ENCODE assay signal across 9 mouse cellular contexts in the genomic region with DNA sequence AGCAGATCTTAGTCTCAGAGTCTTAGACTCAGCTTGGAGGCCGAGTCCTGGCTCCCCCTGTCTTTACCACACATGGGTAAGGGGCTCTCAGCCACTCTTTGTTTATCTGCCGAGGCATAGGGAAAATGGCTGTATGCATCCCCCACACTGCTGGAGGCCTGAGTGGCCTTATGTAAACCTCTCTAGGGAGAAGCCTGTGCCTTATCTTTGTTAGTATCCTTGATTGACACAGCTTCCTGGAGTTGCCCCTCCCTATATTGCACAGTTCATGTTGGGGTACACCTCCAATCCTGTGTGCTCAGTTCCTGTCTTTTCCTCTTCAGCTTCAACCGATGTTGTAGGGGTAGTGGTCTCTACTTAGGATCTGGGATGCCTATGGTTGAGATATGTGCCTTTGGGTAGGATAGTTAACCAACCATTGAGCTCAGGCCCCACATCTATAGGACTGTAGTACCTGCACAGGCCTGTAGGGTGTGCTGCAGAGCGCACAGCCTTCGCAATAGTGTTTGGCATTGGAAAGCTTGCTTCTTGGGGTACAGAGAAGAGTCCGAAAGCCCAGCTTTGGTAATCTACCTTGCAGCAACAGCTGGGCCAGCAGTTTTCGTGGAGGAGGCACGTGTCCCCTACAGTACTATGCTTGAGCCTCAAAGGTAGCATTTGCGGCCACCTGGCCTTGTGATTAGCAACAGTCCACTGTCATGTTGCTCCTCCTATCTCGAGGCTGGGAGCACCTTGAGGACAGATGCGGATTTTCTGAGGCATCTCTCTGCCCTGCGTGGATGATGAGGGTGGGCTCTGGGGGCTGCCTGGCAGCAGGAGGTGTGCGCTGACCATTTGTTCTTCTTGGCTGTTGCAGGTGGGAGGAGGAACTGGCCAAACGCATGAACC. TPM values are rescaled to one million over a fixed set of nuclear protein-coding genes. Genes with fewer than 3 reads are reported as not detected.
DNase-seq lines count a peak whose midpoint lies in the region; ATAC-seq lines count a peak whose summit lies in the region.
"Had no signal": no experiment of that assay in that cellular context is flagged by ENCODE, and none has a peak within 500 bp of the region (broad histone marks: within the 10 kb centered on the region; RNA-seq: fewer than 3 reads in every experiment).

Gene Gm21969, plus strand, starts transcription at position 830 of the 888 bp plus-strand sequence.

- 0 out of 2 replicates have a peak within 1 kb of the TSS, but pooled peaks have one; percentile 55 for H3K27ac ChIP-seq in neural tube, embryonic 11.5 days (ENCODE audit: low read depth, low read length)
- peak within 1 kb of the TSS; percentile 61 for H3K27ac ChIP-seq in liver, embryonic 11.5 days (ENCODE audit: low read depth, low read length)
- H3K27ac ChIP-seq in neural tube, embryonic 15.5 days (replicated peaks) = peak within 1 kb of the TSS; percentile 38; the same call in 1 of the 2 replicates

- no peak within 1 kb of the TSS for H3K4me2 ChIP-seq in neural tube, embryonic 11.5 days (ENCODE audit: low read depth)
- H3K4me2 ChIP-seq in liver, embryonic 11.5 days = no peak within 1 kb of the TSS
- H3K4me2 ChIP-seq in neural tube, embryonic 15.5 days = no peak within 1 kb of the TSS

- H3K9me3 ChIP-seq in neural tube, embryonic 11.5 days (ENCODE audit: control insufficient read depth, low read length) = no peaks in the 10 kb centered on the region
- H3K9me3 ChIP-seq in liver, embryonic 11.5 days (ENCODE audit: control insufficient read depth, low read length) = no peaks in the 10 kb centered on the region
- H3K9me3 ChIP-seq in neural tube, embryonic 15.5 days (replicated peaks) = no peaks in the 10 kb centered on the region

- no peak within 1 kb of the TSS for H3K4me3 ChIP-seq in neural tube, embryonic 11.5 days (ENCODE audit: low read depth, low read length)
- H3K4me3 ChIP-seq in liver, embryonic 11.5 days (ENCODE audit: low read depth, low read length) = no peak within 1 kb of the TSS
- H3K4me3 ChIP-seq in neural tube, embryonic 15.5 days (replicated peaks) = no peak within 1 kb of the TSS

- peaks cover under 1% of the 10 kb centered on the region; the same call in 1 of the 2 replicates for H3K36me3 ChIP-seq in neural tube, embryonic 11.5 days (ENCODE audit: control insufficient read depth, insufficient read depth, low read length)
- peaks cover 7% of the 10 kb centered on the region for H3K36me3 ChIP-seq in liver, embryonic 11.5 days (ENCODE audit: control insufficient read depth, insufficient read depth, low read length)
- peaks cover 31% of the 10 kb centered on the region for H3K36me3 ChIP-seq in neural tube, embryonic 15.5 days

- peak; percentile 66 for DNase-seq in neural tube, embryonic 11.5 days (ENCODE audit: low spot score)
- DNase-seq in neural tube, embryonic 10.5 days (ENCODE audit: extremely low spot score, low spot score) = no peak
- DNase-seq in ZHBTc4 (ENCODE audit: low read depth, low spot score) = peak; percentile 80
- DNase-seq in embryo, embryonic 9.5 days (ENCODE audit: extremely low spot score) = peak; percentile 60
- no peak for DNase-seq in liver, embryonic 11.5 days (ENCODE audit: low spot score)
- no peak for DNase-seq in right cerebral cortex, postnatal 25 days

- H3K9ac ChIP-seq in neural tube, embryonic 11.5 days (ENCODE audit: low read length) = no peak within 1 kb of the TSS
- no peak within 1 kb of the TSS for H3K9ac ChIP-seq in liver, embryonic 11.5 days (ENCODE audit: low read depth, low read length)
- H3K9ac ChIP-seq in neural tube, embryonic 15.5 days (replicated peaks) = no peak within 1 kb of the TSS

- 45% methylated on average over 14 of the region's 14 CpGs for WGBS in neural tube, embryonic 11.5 days
- WGBS in liver, embryonic 11.5 days = 46% methylated on average over 14 of the region's 14 CpGs
- WGBS in neural tube, embryonic 15.5 days = 60% methylated on average over 14 of the region's 14 CpGs

- ATAC-seq in neural tube, embryonic 11.5 days (ENCODE audit: insufficient read depth, low FRiP score, low TSS enrichment) = no peak
- ATAC-seq in hematopoietic stem cell, adult 5-6 weeks (replicated peaks in 1 of 2; ENCODE audit: insufficient read depth in 1 of 2, low FRiP score in 2 of 2, low TSS enrichment in 1 of 2, low read depth in 1 of 2, poor library complexity in 2 of 2, severe bottlenecking in 2 of 2) = peak; percentile 63 to 67; a peak in 3 of 4 replicates
- ATAC-seq in liver, embryonic 11.5 days (replicated peaks; ENCODE audit: low FRiP score) = 0 out of 2 replicates have a peak, but pooled peaks have one; percentile 24
- ATAC-seq in neural tube, embryonic 15.5 days (ENCODE audit: low FRiP score) = no peak

- H3K27me3 ChIP-seq in neural tube, embryonic 11.5 days (ENCODE audit: control insufficient read depth, insufficient read depth, low read length) = no peaks in the 10 kb centered on the region
- peaks cover 4% of the 10 kb centered on the region for H3K27me3 ChIP-seq in liver, embryonic 11.5 days (replicated peaks; ENCODE audit: control insufficient read depth, insufficient read depth, low read length)
- H3K27me3 ChIP-seq in neural tube, embryonic 15.5 days (replicated peaks) = no peaks in the 10 kb centered on the region

- H3K4me1 ChIP-seq in neural tube, embryonic 11.5 days (ENCODE audit: control insufficient read depth, insufficient read depth, low read length) = peaks cover 24% of the 10 kb centered on the region
- H3K4me1 ChIP-seq in liver, embryonic 11.5 days (replicated peaks; ENCODE audit: control insufficient read depth, insufficient read depth, low read length) = peaks cover 44% of the 10 kb centered on the region
- peaks cover 55% of the 10 kb centered on the region for H3K4me1 ChIP-seq in neural tube, embryonic 15.5 days

RNA-seq across cellular contexts. Expression of gene Gm21969, which starts in this region (rescaled TPM):
- not detected in 2 replicates for polyA plus RNA-seq in neural tube, embryonic 11.5 days (2014; fragmentation: Nextera tagmentation; extraction: Ambion mirVana)
- not detected in 2 replicates for total RNA-seq in hematopoietic stem cell, adult 5-6 weeks (2017)
- not detected in 2 replicates for polyA plus RNA-seq in liver, embryonic 11.5 days (2014; fragmentation: Nextera tagmentation; extraction: Ambion mirVana)
- polyA plus RNA-seq in neural tube, embryonic 15.5 days (2015; fragmentation: Nextera tagmentation; extraction: Ambion mirVana) = not detected in 2 replicates
- polyA plus RNA-seq: large intestine, adult 2 months had no signal

Comparison
In these comparisons a context has a peak if more than half of its experiments do, and no peak if none do; other contexts are left out.
1. Peak in DNase-seq and H3K27ac ChIP-seq in neural tube, embryonic 11.5 days; RNA of the gene not detected or under 1 TPM.
2. Peak in ATAC-seq in hematopoietic stem cell, adult 5-6 weeks; RNA of the gene not detected or under 1 TPM.
3. Peak in ATAC-seq and H3K27ac ChIP-seq in liver, embryonic 11.5 days; RNA of the gene not detected or under 1 TPM.
4. DNase-seq: peak in ZHBTc4 (single experiment) and embryo, embryonic 9.5 days (single experiment); none in neural tube, embryonic 10.5 days (single experiment), liver, embryonic 11.5 days (single experiment) and right cerebral cortex, postnatal 25 days (single experiment).
5. Peak in every context shown above with its lines, with median percentiles within 50 percentile points of each other: H3K27ac ChIP-seq.